Mouse (Mus musculus) stomach, embryonic 15.5 days (tissue): ENCODE results near the gene Cux2. TPM values are rescaled to one million over a fixed set of nuclear protein-coding genes. Genes with fewer than 3 reads are reported as not detected.
A peak's percentile ranks its signal among the peaks of the same experiment; 100 is the strongest.

Source experiments
- ATAC-seq: fragments of 200-750 bp; cut with Nextera tagmentation; 2 replicates; pipeline ENCODE4 v1.8.0; 2017; ENCODE audit warnings: low read depth, moderate number of reproducible peaks, moderate TSS enrichment; ENCODE audit not compliant: insufficient read depth, low FRiP score
- H3K27ac ChIP-seq: fragments of 300-500 bp; sonication (generic); 2 replicates; pipeline ENCODE4 v1.5.1; 2015; ENCODE audit warnings: mild to moderate bottlenecking, inconsistent platforms
- H3K27me3 ChIP-seq: fragments of 300-500 bp; sonication (generic); replicated peaks from 2 replicates; pipeline ENCODE4 v1.6.1; 2015; ENCODE audit warnings: inconsistent platforms
- H3K36me3 ChIP-seq: fragments of 300-500 bp; sonication (generic); 2 replicates; pipeline ENCODE4 v1.6.1; 2015; ENCODE audit warnings: inconsistent platforms
- H3K4me1 ChIP-seq: fragments of 300-500 bp; sonication (generic); 2 replicates; pipeline ENCODE4 v1.6.1; 2015; ENCODE audit warnings: inconsistent platforms
- H3K4me2 ChIP-seq: fragments of 300-500 bp; sonication (generic); 2 replicates; pipeline ENCODE4 v1.6.1; 2015; ENCODE audit warnings: mild to moderate bottlenecking, inconsistent platforms
- H3K4me3 ChIP-seq: fragments of 300-500 bp; sonication (generic); replicated peaks from 2 replicates; pipeline ENCODE4 v1.5.1; 2015; ENCODE audit warnings: inconsistent platforms
- H3K9ac ChIP-seq: fragments of 300-500 bp; sonication (generic); 2 replicates; pipeline ENCODE4 v1.6.1; 2015; ENCODE audit warnings: inconsistent platforms
- H3K9me3 ChIP-seq: fragments of 300-500 bp; sonication (generic); 2 replicates; pipeline ENCODE4 v1.6.1; 2016; ENCODE audit warnings: inconsistent platforms
- WGBS: fragments of 180-500 bp; shearing (Covaris S2); methylation state at CpG from one replicate; pipeline ENCODE4 v1.1.7; 2015; 5-methylcytosine and 5-hydroxymethylcytosine counted together
- polyA plus RNA-seq: library from polyadenylated mRNA; unstranded; fragments of >200 nt; fragmentation: Nextera tagmentation; extraction: Ambion mirVana; gene quantifications from 2 replicates; pipeline ENCODE4 v1.2.1, GENCODE M21; 2015

Gene Cux2
- polyA plus RNA-seq, 1 experiment from 2014 or later: 6.2 TPM

- 70% methylated on average over 5 of the region's 5 CpGs for WGBS
- no peak overlapping the region for H3K4me2 ChIP-seq
- H3K27ac ChIP-seq: no peak overlapping the region
- H3K4me1 ChIP-seq: peaks cover 13% of the 10 kb centered on the region
- H3K36me3 ChIP-seq: no peaks in the 10 kb centered on the region
- no peak for ATAC-seq
- no peaks in the 10 kb centered on the region for H3K27me3 ChIP-seq
- no peak overlapping the region for H3K4me3 ChIP-seq
- no peaks in the 10 kb centered on the region for H3K9me3 ChIP-seq
- no peak overlapping the region for H3K9ac ChIP-seq
These were observed 94.1 kb downstream of the Cux2 start for GRCm38 (mm10) chr5:121955806-121956205.

GRCm38 (mm10) chr5:121950175-121950574 is 99.7 kb downstream of the Cux2 start:
- 70% methylated on average over 2 of the region's 2 CpGs for WGBS
- ATAC-seq: no peak

GRCm38 (mm10) chr5:121949050-121949443 is 100.9 kb downstream of the Cux2 start:
- H3K9me3 ChIP-seq: no peaks in the 10 kb centered on the region
- peak overlapping the region; percentile 17; the same call in 1 of the 2 replicates for H3K4me3 ChIP-seq
- 15% methylated on average over 8 of the region's 8 CpGs for WGBS

More at GRCm38 (mm10) chr5:121950175-121950574, 99.7 kb downstream of the Cux2 start:
- H3K4me2 ChIP-seq: no peak overlapping the region
- no peaks in the 10 kb centered on the region for H3K36me3 ChIP-seq
- H3K27ac ChIP-seq: no peak overlapping the region
- H3K9ac ChIP-seq: no peak overlapping the region
- 0 out of 2 replicates have a peak, but pooled peaks cover 8% of the 10 kb centered on the region for H3K27me3 ChIP-seq
- H3K9me3 ChIP-seq: no peaks in the 10 kb centered on the region
- H3K4me3 ChIP-seq: no peak overlapping the region
- peaks cover 17% of the 10 kb centered on the region for H3K4me1 ChIP-seq

GRCm38 (mm10) chr5:121948302-121949049 is 101.4 kb downstream of the Cux2 start:
- WGBS: 3% methylated on average over 44 of the region's 44 CpGs
- Histone ChIP-seq H3K36me3 (no peaks in the 10 kb centered on the region), H3K9ac (no peak overlapping the region), H3K27me3 (0 out of 2 replicates have a peak, but pooled peaks cover 8% of the 10 kb centered on the region), H3K4me3 (peak overlapping the region; percentile 17), H3K4me1 (peaks cover 17% of the 10 kb centered on the region), H3K4me2 (peak overlapping the region; percentile 58), H3K9me3 (no peaks in the 10 kb centered on the region), H3K27ac (peak overlapping the region; percentile 35; the same call in 1 of the 2 replicates)
- ATAC-seq: peak; percentile 56; the same call in 1 of the 2 replicates

More at GRCm38 (mm10) chr5:121949050-121949443, 100.9 kb downstream of the Cux2 start:
- 0 out of 2 replicates have a peak overlapping the region, but pooled peaks have one; percentile 18 for H3K27ac ChIP-seq
- peaks cover 17% of the 10 kb centered on the region for H3K4me1 ChIP-seq
- peak overlapping the region; percentile 58 for H3K4me2 ChIP-seq
- H3K36me3 ChIP-seq: no peaks in the 10 kb centered on the region
- ATAC-seq: no peak
- H3K9ac ChIP-seq: no peak overlapping the region
- H3K27me3 ChIP-seq: 0 out of 2 replicates have a peak, but pooled peaks cover 8% of the 10 kb centered on the region

GRCm38 (mm10) chr5:121946657-121947245 is 103.2 kb downstream of the Cux2 start:
- Histone ChIP-seq H3K27me3 (0 out of 2 replicates have a peak, but pooled peaks cover 8% of the 10 kb centered on the region), H3K36me3 (no peaks in the 10 kb centered on the region), H3K4me1 (peaks cover 17% of the 10 kb centered on the region), H3K9ac (no peak overlapping the region), H3K27ac (no peak overlapping the region), H3K9me3 (no peaks in the 10 kb centered on the region), H3K4me3 (no peak overlapping the region), H3K4me2 (no peak overlapping the region)
- no peak for ATAC-seq
- WGBS: 71% methylated on average over 7 of the region's 7 CpGs

GRCm38 (mm10) chr5:121945819-121946218 is 104.1 kb downstream of the Cux2 start:
- Histone ChIP-seq H3K9ac (no peak overlapping the region), H3K27me3 (0 out of 2 replicates have a peak, but pooled peaks cover 8% of the 10 kb centered on the region), H3K4me1 (peaks cover 17% of the 10 kb centered on the region), H3K4me3 (no peak overlapping the region), H3K4me2 (no peak overlapping the region), H3K9me3 (no peaks in the 10 kb centered on the region), H3K27ac (no peak overlapping the region), H3K36me3 (no peaks in the 10 kb centered on the region)
- 51% methylated on average over 6 of the region's 6 CpGs for WGBS
- no peak for ATAC-seq

- Histone ChIP-seq H3K9ac (no peak overlapping the region), H3K27me3 (0 out of 2 replicates have a peak, but pooled peaks cover 4% of the 10 kb centered on the region), H3K4me3 (no peak overlapping the region), H3K4me1 (peaks cover 15% of the 10 kb centered on the region), H3K4me2 (no peak overlapping the region), H3K9me3 (no peaks in the 10 kb centered on the region), H3K36me3 (no peaks in the 10 kb centered on the region), H3K27ac (no peak overlapping the region)
- WGBS: 89% methylated on average over 16 of the region's 16 CpGs
- ATAC-seq: no peak
These were observed 105.7 kb downstream of the Cux2 start for GRCm38 (mm10) chr5:121944021-121944790.

- Histone ChIP-seq H3K27me3 (0 out of 2 replicates have a peak, but pooled peaks cover 4% of the 10 kb centered on the region), H3K9ac (no peak overlapping the region), H3K27ac (no peak overlapping the region), H3K9me3 (no peaks in the 10 kb centered on the region), H3K4me2 (no peak overlapping the region), H3K36me3 (no peaks in the 10 kb centered on the region), H3K4me3 (no peak overlapping the region), H3K4me1 (peaks cover 8% of the 10 kb centered on the region)
- no peak for ATAC-seq
- WGBS: 65% methylated on average over 7 of the region's 7 CpGs
These were observed 106.4 kb downstream of the Cux2 start for GRCm38 (mm10) chr5:121943472-121943871.

GRCm38 (mm10) chr5:121938065-121938849 is 111.6 kb downstream of the Cux2 start:
- Histone ChIP-seq H3K27me3 (no peaks in the 10 kb centered on the region), H3K4me1 (0 out of 2 replicates have a peak, but pooled peaks cover 3% of the 10 kb centered on the region), H3K27ac (no peak overlapping the region), H3K9ac (no peak overlapping the region), H3K4me2 (no peak overlapping the region), H3K9me3 (no peaks in the 10 kb centered on the region), H3K4me3 (no peak overlapping the region), H3K36me3 (no peaks in the 10 kb centered on the region)
- no peak for ATAC-seq
- 58% methylated on average over 18 of the region's 18 CpGs for WGBS

- Histone ChIP-seq H3K4me3 (no peak overlapping the region), H3K4me2 (no peak overlapping the region), H3K9ac (no peak overlapping the region), H3K27ac (0 out of 2 replicates have a peak overlapping the region, but pooled peaks have one; percentile 3), H3K27me3 (peaks cover 5% of the 10 kb centered on the region; the same call in 1 of the 2 replicates), H3K4me1 (peaks cover 30% of the 10 kb centered on the region), H3K36me3 (no peaks in the 10 kb centered on the region), H3K9me3 (no peaks in the 10 kb centered on the region)
- 22% methylated on average over 9 of the region's 9 CpGs for WGBS
- ATAC-seq: no peak
These were observed 119.6 kb downstream of the Cux2 start for GRCm38 (mm10) chr5:121930261-121930660.
